Mouse (Mus musculus): Measurements from ENCODE around the gene Vps18. TPM values are rescaled to one million over a fixed set of nuclear protein-coding genes. Genes with fewer than 3 reads are reported as not detected.

Gene Vps18
- polyA plus RNA-seq, 1 experiment from 2014 or later: 18.8 TPM

DNA sequence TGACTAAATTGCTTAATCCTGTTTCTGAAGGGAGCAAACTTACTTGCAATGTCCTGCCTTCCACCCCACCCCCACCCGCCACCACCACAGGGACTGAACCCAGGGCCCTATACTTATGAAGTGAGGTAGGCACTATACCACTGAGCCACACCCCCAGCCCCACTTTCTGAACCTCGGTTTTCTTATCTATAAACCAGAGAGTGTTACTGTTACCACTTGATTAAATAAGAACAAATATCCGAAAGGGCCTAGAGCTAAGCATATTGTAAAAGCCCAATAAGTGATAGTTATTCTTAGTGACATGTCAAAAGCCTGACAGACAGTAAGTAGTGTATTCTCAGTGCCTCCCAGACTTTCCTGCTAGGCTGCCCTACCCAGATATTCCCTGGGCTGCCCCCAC, 15.9 kb downstream of the Vps18 start:
- H3K27ac ChIP-seq (replicated peaks): no peak overlapping the region
- WGBS: 54% methylated on average over 3 of the region's 3 CpGs

DNA sequence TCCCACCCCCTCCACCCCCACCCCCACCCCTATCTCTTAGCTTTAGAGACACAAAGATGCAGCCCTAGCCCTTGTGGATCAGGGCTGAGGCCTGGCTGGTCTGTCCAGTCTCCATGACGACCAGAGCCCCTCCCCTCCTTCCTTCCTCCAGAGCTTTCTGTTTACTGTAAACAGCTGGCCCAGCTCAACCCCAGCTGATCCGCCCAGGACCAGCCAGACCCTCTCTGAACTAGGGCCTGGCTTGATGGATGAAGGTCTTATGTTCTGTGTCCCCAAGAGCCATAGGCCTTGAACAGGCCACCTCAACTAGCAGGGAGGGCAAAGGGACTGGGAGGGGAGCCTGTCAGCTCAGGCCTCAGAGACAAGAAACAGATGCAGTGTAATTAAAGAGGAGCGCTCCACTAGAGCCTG, 16.3 kb downstream of the Vps18 start:
- peaks cover 23% of the 10 kb centered on the region for H3K4me1 ChIP-seq
- ATAC-seq (ENCODE audit: insufficient number of reproducible peaks, low FRiP score, low TSS enrichment, low read depth): peak; percentile 24; the same call in 1 of the 2 replicates
- no peaks in the 10 kb centered on the region for H3K27me3 ChIP-seq
- no peak overlapping the region for H3K4me3 ChIP-seq (replicated peaks)
- WGBS: 27% methylated on average over 3 of the region's 3 CpGs
- H3K27ac ChIP-seq (replicated peaks): no peak overlapping the region
- no peaks in the 10 kb centered on the region for H3K36me3 ChIP-seq
- H3K9ac ChIP-seq: no peak overlapping the region
- no peak overlapping the region for H3K4me2 ChIP-seq (replicated peaks)
- no peaks in the 10 kb centered on the region for H3K9me3 ChIP-seq (replicated peaks)

More for the DNA sequence above, 15.9 kb downstream of the Vps18 start:
- Histone ChIP-seq H3K36me3 (peaks cover 4% of the 10 kb centered on the region; the same call in 1 of the 2 replicates), H3K4me1 (peaks cover 27% of the 10 kb centered on the region), H3K4me3 (replicated peaks) (no peak overlapping the region), H3K4me2 (replicated peaks) (no peak overlapping the region), H3K9ac (no peak overlapping the region), H3K27me3 (no peaks in the 10 kb centered on the region), H3K9me3 (replicated peaks) (no peaks in the 10 kb centered on the region)
- ATAC-seq (ENCODE audit: insufficient number of reproducible peaks, low FRiP score, low TSS enrichment, low read depth): no peak

DNA sequence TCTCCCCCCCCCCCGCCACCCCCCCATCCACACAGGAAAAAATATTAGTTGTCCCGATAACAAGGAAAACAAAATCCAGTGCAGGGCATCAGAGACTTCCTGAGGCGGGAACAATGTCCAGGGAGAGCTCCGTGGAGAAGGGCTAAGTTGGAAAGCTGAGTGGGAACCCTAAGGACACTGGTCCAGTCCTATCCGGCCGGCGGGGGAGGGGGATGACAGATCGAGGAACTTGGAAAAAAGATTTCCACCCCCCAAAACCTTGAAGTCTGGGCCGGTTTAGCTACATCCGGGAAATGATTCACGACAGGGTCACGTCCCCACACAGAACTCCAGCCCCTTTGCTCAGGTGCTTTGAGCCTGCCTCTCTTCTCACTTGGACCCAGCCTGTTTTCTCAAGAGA, 23.0 kb downstream of the Vps18 start:
- H3K36me3 ChIP-seq: no peaks in the 10 kb centered on the region
- no peak overlapping the region for H3K4me2 ChIP-seq (replicated peaks)
- 37% methylated on average over 12 of the region's 12 CpGs for WGBS
- ATAC-seq (ENCODE audit: insufficient number of reproducible peaks, low FRiP score, low TSS enrichment, low read depth): no peak
- no peaks in the 10 kb centered on the region for H3K9me3 ChIP-seq (replicated peaks)
- H3K4me3 ChIP-seq (replicated peaks): no peak overlapping the region
- no peak overlapping the region for H3K27ac ChIP-seq (replicated peaks)
- H3K4me1 ChIP-seq: no peaks in the 10 kb centered on the region
- H3K9ac ChIP-seq: no peak overlapping the region
- H3K27me3 ChIP-seq: 0 out of 2 replicates have a peak, but pooled peaks cover 2% of the 10 kb centered on the region

GRCm38 (mm10) chr2:119312380-119312958, 23.9 kb downstream of the Vps18 start:
- 31% methylated on average over 2 of the region's 2 CpGs for WGBS
- no peak for ATAC-seq (ENCODE audit: insufficient number of reproducible peaks, low FRiP score, low TSS enrichment, low read depth)
- Histone ChIP-seq H3K4me2 (replicated peaks) (no peak overlapping the region), H3K36me3 (no peaks in the 10 kb centered on the region), H3K4me1 (no peaks in the 10 kb centered on the region), H3K4me3 (replicated peaks) (no peak overlapping the region), H3K27me3 (0 out of 2 replicates have a peak, but pooled peaks cover 2% of the 10 kb centered on the region), H3K9me3 (replicated peaks) (no peaks in the 10 kb centered on the region), H3K9ac (no peak overlapping the region), H3K27ac (replicated peaks) (no peak overlapping the region)

DNA sequence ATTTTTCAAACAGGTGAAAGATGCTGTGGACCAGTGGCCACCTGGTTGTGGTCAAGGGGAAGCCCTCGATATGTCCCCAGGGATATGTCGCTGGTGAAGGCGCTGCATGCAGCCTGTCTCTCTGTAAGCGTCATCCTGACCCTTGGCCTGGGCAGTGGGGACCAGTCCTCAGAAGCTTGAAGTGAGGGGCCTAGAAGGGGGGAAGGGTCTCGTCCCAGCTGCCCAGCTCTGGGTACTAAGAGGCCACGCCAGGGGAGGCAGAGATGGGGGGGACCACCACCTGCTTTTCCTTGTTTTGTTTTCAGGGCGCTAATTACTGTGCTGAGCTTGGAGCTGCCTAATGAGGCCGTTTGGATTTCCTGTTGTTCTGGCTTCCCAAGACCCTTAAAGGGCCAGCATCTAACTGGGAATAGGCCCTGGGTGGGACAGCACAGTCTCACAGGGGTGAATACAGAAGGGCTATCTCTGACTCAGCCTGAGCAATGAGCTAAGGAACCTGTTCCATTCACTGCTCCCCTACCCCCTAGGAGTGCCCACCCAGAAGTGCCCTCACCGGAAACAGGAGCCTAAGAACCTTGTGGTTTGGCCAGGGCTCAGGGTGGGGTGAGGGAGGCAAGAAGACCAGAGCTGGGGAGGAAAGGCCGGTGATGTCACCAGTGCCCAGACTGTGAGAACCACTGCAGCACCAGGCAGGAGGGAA, 25.4 kb downstream of the Vps18 start:
- Histone ChIP-seq H3K9ac (no peak overlapping the region), H3K36me3 (no peaks in the 10 kb centered on the region), H3K27ac (replicated peaks) (no peak overlapping the region), H3K4me3 (replicated peaks) (no peak overlapping the region), H3K9me3 (replicated peaks) (no peaks in the 10 kb centered on the region), H3K4me1 (no peaks in the 10 kb centered on the region), H3K4me2 (replicated peaks) (no peak overlapping the region), H3K27me3 (0 out of 2 replicates have a peak, but pooled peaks cover 2% of the 10 kb centered on the region)
- 17% methylated on average over 10 of the region's 10 CpGs for WGBS
- no peak for ATAC-seq (ENCODE audit: insufficient number of reproducible peaks, low FRiP score, low TSS enrichment, low read depth)

GRCm38 (mm10) chr2:119314742-119315310, 26.3 kb downstream of the Vps18 start:
- 0 out of 2 replicates have a peak, but pooled peaks cover 2% of the 10 kb centered on the region for H3K27me3 ChIP-seq
- no peak overlapping the region for H3K9ac ChIP-seq
- H3K36me3 ChIP-seq: no peaks in the 10 kb centered on the region
- 62% methylated on average over 12 of the region's 12 CpGs for WGBS
- no peaks in the 10 kb centered on the region for H3K9me3 ChIP-seq (replicated peaks)
- no peak overlapping the region for H3K27ac ChIP-seq (replicated peaks)
- H3K4me1 ChIP-seq: no peaks in the 10 kb centered on the region
- ATAC-seq (ENCODE audit: insufficient number of reproducible peaks, low FRiP score, low TSS enrichment, low read depth): no peak
- H3K4me2 ChIP-seq (replicated peaks): no peak overlapping the region
- H3K4me3 ChIP-seq (replicated peaks): no peak overlapping the region

- H3K9ac ChIP-seq: no peak overlapping the region
- H3K4me1 ChIP-seq: peaks cover 20% of the 10 kb centered on the region
- H3K4me3 ChIP-seq (replicated peaks): no peak overlapping the region
- 71% methylated on average over 3 of the region's 3 CpGs for WGBS
- no peak overlapping the region for H3K27ac ChIP-seq (replicated peaks)
- H3K4me2 ChIP-seq (replicated peaks): no peak overlapping the region
- no peak for ATAC-seq (ENCODE audit: insufficient number of reproducible peaks, low FRiP score, low TSS enrichment, low read depth)
- peaks cover 34% of the 10 kb centered on the region for H3K27me3 ChIP-seq
- no peaks in the 10 kb centered on the region for H3K36me3 ChIP-seq
- no peaks in the 10 kb centered on the region for H3K9me3 ChIP-seq (replicated peaks)
Observed at GRCm38 (mm10) chr2:119318043-119318710, 29.6 kb downstream of the Vps18 start.

DNA sequence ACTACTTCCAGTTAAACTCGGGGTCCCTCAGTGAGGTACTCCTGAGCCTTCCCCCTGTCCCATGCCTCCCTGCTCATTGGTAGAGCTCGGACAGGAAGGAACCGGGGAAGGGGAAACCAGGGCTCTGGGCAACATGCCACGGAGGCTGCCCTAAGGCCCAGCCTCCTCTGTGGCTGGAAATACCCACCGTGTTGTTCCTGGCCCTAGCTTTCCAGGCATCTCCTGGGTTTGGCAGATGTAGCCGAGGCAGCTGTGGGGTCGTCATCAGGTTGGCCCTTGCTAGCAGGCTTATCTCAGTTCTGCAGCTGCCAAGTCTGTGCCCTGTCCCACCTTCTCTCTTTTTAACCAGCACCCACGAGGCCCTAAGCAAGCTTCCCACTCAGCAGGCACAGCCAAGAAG, 32.0 kb downstream of the Vps18 start:
- no peak for ATAC-seq (ENCODE audit: insufficient number of reproducible peaks, low FRiP score, low TSS enrichment, low read depth)
- no peak overlapping the region for H3K4me3 ChIP-seq (replicated peaks)
- H3K27ac ChIP-seq (replicated peaks): no peak overlapping the region
- peaks cover 41% of the 10 kb centered on the region for H3K4me1 ChIP-seq
- no peaks in the 10 kb centered on the region for H3K36me3 ChIP-seq
- H3K9ac ChIP-seq: no peak overlapping the region
- no peak overlapping the region for H3K4me2 ChIP-seq (replicated peaks)
- 66% methylated on average over 8 of the region's 8 CpGs for whole genome bisulfite sequencing
- H3K9me3 ChIP-seq (replicated peaks): no peaks in the 10 kb centered on the region
- H3K27me3 ChIP-seq: peaks cover 55% of the 10 kb centered on the region

DNA sequence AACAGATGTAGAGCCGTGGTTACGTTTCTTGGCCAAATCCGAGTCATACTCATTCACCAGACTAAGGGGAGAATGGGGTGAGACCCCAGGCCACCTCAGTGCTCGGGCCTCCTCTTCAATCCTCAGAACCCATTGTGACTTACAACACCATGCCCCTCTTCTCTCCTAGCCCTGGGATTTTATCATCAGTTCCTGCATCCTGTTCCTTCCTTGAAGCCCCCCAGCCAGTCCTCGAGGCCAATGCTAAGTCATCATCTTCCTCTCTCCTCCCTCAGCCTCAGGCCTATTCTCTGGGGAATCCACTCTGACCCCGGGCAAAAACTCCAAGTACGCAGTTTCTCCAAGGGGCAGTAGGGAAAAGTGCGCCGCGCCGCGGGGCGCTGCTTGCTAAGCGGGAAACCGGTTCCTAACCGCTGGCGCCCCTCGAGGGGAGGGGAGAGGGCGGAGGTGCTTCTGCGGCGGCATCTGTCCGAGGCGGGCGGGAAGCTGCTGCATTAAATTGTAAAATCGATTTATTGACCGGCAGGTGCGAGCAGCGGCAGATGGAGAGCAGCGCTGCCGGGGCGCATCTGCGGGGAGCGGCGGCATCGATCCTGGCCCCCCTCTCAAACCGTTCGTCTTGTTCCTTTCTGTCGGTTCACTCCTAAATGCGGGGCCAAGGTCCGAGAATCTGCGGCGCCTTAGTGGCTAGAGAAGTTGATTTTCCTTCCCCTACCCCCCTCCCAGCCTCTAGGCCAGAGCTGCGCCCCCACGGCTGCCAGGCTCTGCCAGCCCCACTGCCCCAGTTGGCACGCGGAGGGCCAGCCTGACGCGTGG, 33.4 kb downstream of the Vps18 start:
- WGBS: 4% methylated on average over 48 of the region's 48 CpGs
- peaks cover 69% of the 10 kb centered on the region for H3K27me3 ChIP-seq
- H3K9me3 ChIP-seq (replicated peaks): no peaks in the 10 kb centered on the region
- H3K27ac ChIP-seq (replicated peaks): no peak overlapping the region
- H3K36me3 ChIP-seq: no peaks in the 10 kb centered on the region
- peak overlapping the region; percentile 75 for H3K4me2 ChIP-seq (replicated peaks)
- H3K4me3 ChIP-seq (replicated peaks): peak overlapping the region; percentile 40
- no peak; the same call in 1 of the 2 replicates for ATAC-seq (ENCODE audit: insufficient number of reproducible peaks, low FRiP score, low TSS enrichment, low read depth)
- H3K4me1 ChIP-seq: peaks cover 55% of the 10 kb centered on the region
- peak overlapping the region; percentile 13; the same call in 1 of the 2 replicates for H3K9ac ChIP-seq

DNA sequence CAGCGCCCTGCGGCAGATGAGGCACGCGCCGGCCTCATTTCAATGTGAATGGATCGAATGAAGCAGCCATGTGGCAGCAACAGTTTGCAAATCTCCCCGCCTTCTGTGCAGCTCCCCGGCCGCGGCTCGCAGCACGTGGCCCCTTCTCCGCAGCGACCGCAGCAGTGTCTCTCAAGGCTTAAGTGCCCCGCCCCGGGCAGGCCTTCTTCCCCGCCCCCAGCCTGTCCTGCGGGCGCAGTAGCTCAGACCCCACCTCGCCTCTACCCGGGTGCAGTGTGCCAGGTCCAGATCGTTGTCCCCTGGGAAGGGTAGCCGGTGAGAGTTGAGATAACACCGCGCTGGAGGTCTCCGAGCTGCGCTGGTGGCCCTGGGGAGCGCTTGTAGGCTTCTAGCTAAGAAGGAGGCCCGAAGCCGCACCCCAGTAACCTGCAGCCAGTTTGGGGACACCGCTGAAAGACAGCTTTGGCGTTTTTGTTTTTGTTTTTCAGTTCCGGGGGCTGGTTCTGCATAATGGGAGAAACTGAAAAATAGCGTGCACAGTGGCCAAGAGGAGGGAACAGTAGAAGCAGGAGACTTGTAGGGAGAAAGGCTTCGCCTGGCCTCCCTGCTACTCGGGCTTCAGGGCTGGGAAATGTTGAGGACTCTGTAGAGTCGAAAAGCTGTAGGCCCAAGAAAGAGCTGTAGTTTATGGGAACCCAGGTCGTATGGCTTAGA, 34.2 kb downstream of the Vps18 start:
- Histone ChIP-seq H3K9ac (peak overlapping the region; percentile 13; the same call in 1 of the 2 replicates), H3K27ac (replicated peaks) (no peak overlapping the region), H3K4me1 (peaks cover 58% of the 10 kb centered on the region), H3K36me3 (no peaks in the 10 kb centered on the region), H3K9me3 (replicated peaks) (no peaks in the 10 kb centered on the region), H3K4me2 (replicated peaks) (peak overlapping the region; percentile 75), H3K4me3 (replicated peaks) (peak overlapping the region; percentile 40), H3K27me3 (peaks cover 77% of the 10 kb centered on the region)
- peak; percentile 69 for ATAC-seq (ENCODE audit: insufficient number of reproducible peaks, low FRiP score, low TSS enrichment, low read depth)
- 8% methylated on average over 39 of the region's 39 CpGs for WGBS
